Mouse (Mus musculus) adrenal gland, adult 8-10 months (tissue): Measurements from ENCODE around the gene Ptpn22. TPM values are rescaled to one million over a fixed set of nuclear protein-coding genes. Genes with fewer than 3 reads are reported as not detected.

ENCODE experiments used
- DNase-seq: peaks from one replicate; pipeline ENCODE4 v3.0.0; 2022
- total RNA-seq, 4 experiments: library from RNA; stranded (reverse); gene quantifications; 2 replicates each; pipeline ENCODE4 v1.2.4; 2022

Gene Ptpn22
- total RNA-seq, 4 experiments from 2014 or later = 1.6 to 2.7 (median 2.3) TPM

- DNase-seq = no peak
These were observed 1.5 kb upstream of the Ptpn22 start for GRCm38 (mm10) chr3:103857977-103858563.

- peak; percentile 11 for DNase-seq
These were observed 326 bp downstream of the Ptpn22 start for GRCm38 (mm10) chr3:103859851-103860391.

DNA sequence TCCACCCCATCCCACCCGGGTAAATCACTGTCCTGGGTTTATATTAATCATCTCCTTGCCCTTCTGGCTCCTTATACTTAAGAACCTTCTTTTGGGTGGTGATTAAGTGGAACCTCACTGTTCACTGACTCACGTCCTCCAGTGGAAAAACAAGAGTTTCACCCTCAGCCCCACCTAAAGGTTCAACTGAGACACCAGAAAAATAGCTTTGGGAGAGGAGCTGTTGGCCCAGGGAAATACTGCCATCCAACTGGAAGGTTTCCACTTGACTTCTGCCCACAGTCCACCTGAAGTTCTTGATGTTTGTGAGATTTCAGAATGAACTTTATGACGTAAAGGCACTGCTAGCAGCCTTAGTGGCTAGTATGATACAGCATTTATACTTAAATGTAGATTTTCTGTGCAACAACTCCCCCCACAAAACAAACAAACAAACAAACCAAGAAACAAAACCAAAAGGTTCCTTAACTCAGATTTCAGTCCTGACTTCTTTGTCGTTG is 3.2 kb downstream of the Ptpn22 start:
- no peak for DNase-seq

GRCm38 (mm10) chr3:103864200-103864599 is 4.6 kb downstream of the Ptpn22 start:
- DNase-seq = no peak

DNA sequence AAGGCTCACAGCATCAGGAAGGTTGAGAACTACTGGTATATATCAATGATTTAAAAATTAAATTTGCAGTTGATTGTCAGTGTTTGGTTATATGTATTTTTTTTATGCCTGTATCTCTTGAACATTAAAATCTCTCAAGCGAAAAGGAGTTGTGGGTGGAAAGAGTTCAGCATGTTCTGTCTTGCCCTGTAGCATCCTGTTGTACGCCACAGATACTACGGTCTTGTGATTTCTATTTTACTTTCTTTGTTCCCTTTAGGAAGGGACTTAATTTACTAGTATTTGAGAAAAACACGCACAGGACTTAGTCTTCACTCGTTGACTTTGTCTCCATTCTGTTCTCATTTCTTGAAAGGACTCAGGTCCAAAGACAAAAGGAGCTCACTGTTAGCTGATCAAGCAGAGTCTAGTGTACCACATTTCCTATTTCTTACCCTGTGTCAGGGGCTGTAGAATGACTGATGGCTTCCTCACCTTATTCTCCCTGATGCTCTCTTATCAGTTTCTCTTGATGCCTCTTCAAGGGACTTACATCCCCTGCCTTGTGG is 7.9 kb downstream of the Ptpn22 start:
- DNase-seq = no peak

GRCm38 (mm10) chr3:103868008-103868407 is 8.4 kb downstream of the Ptpn22 start:
- no peak for DNase-seq

- no peak for DNase-seq
These were observed 13.1 kb downstream of the Ptpn22 start for GRCm38 (mm10) chr3:103872663-103873098.

DNA sequence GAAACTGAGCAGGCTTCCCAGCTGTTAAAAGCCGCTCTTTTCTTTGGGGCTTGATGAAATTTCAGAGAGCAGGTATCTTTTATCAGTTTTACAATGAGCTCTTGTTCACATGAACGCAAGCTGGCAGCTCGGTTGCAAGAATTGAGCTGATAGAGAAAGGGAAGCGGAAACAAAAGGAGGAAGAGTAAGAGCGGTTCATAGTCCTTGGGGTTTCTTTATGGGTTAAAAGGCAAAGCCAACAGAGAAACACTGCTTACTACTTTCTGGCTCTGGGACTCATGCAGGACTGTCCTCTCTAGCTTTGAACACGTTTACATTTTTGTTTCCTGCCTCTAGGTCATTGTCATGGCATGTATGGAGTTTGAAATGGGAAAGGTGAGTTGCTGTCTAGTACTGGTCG is 14.7 kb downstream of the Ptpn22 start:
- DNase-seq = no peak

DNA sequence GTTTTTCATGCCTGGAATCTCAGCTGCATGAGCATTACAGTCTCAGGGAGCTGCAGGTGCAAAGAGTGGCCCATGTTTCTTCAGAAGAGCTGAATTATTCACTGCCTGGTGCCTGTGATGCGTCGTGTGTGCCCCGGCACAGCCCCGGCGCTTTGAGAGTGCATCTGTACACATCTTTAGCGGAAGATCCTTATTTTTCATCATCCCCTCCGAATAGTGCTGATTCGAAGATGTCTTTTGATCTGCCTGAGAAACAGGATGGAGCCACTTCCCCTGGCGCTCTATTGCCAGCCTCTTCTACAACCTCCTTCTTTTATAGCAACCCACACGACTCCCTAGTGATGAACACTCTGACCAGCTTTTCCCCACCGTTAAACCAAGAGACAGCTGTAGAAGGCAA is 26.4 kb downstream of the Ptpn22 start:
- DNase-seq = no peak

- DNase-seq = no peak
These were observed 28.0 kb downstream of the Ptpn22 start for GRCm38 (mm10) chr3:103887581-103887980.

GRCm38 (mm10) chr3:103893374-103893773 is 33.8 kb downstream of the Ptpn22 start:
- no peak for DNase-seq

DNA sequence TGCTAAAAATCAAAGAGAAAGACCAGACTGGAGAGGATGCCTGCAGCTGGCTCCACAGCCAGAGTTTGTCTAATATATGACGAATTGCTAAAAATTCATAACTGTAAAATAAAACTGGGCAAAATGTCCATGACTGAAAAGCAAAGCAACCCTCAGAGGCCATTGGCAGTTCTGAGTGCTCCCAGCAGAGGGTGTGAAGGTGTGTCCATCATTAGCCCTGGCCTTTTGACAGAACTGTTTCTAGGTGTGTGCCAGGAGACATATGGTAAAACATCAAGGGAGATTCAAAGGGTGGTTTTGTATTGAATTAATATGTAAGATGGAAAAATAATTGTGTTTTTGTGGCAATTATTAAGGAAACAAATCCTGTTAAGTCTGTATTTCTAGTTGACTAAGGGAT is 45.1 kb downstream of the Ptpn22 start:
- no peak for DNase-seq

DNA sequence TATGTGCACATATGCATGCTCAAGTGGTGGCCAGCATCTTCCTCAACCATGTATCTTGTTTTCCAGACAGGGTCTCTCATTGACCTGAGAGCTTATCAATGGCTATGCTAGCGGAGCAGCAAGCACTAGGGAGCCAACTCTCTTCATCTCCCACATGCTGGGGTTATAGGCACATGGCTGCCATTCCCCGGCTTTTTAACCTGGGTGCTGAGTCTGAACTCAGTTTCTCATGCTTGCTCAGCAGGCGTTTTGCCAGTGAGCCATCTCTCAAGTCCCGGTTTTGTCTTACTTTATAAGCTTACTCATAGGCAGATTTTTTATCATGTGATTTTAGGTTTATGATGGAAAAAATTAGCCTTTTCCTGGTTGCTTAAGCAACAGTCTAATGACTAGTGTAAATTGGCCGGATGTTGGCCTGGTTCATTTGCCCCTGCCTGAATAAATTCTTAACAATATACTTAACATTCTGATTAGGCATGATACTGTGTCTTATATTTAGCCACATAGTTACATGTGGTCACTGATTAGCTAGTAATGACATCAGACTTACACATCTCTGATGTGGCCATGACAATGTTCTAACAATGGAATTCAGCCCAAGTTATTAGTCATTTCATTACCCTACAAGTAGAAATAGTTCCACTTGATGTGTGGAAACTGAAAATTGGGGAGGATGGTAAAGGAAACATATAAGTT is 47.9 kb downstream of the Ptpn22 start:
- DNase-seq = no peak

GRCm38 (mm10) chr3:103908781-103909180 is 49.2 kb downstream of the Ptpn22 start:
- DNase-seq = no peak

- no peak for DNase-seq
These were observed 53.9 kb downstream of the Ptpn22 start for GRCm38 (mm10) chr3:103913451-103913961.

GRCm38 (mm10) chr3:103914010-103914669 is 54.5 kb downstream of the Ptpn22 start, which contains the start of gene Rsbn1:
Gene Rsbn1 (plus strand): TSS chr3:103914120.
- peak; percentile 98 for DNase-seq

DNA sequence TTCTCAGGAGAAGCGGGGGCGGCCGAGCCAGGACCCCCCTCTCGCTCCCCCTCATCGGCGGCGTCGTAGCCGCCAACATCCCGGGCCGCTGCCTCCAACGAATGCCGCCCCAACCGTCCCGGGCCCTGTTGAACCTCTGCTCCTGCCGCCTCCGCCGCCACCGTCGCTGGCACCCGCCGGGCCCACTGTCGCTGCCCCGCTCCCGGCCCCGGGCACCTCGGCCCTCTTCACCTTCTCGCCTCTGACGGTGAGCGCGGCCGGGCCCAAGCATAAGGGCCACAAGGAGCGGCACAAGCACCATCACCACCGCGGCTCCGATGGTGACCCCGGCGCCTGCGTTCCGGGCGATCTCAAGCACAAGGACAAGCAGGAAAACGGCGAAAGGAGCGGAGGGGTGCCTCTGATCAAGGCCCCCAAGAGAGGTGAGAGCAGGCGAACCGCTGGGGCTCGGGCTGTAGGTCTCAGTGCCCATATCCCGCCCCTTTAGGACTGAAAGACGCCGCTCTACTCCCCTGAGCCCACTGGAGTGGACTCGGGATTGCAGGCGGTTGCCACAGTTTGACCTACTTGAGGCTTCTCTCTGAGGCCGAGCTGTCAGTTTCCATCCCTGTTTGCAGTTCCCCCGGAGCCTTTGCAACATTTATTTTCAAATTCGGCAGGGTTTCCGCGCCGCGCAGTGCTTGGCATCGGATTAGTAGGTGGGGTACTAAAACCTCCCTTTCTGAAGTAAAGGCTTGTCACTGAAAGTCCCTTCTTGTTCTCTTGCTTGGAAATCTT is 55.3 kb downstream of the Ptpn22 start:
- peak; percentile 58 for DNase-seq

DNA sequence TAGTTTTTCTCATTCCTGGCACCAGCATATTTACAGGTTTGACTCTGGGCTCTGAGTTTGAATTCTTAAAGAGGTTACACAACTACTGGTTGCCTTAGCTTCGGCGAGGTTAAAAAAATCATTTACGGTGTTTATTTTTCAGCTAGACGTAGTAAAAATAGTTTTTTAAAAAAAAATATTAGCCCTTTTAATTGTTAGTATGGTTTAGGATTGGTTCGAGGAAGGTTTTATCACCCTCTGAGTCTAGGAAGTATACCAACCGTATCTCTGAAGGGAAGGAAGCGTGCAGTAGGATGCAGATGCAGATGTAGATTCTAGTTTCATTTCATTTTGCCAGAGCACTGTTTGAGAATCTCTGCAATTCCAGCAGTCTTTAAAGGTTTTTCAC is 55.9 kb downstream of the Ptpn22 start:
- no peak for DNase-seq

- no peak for DNase-seq
These were observed 56.7 kb downstream of the Ptpn22 start for GRCm38 (mm10) chr3:103916205-103916838.

DNA sequence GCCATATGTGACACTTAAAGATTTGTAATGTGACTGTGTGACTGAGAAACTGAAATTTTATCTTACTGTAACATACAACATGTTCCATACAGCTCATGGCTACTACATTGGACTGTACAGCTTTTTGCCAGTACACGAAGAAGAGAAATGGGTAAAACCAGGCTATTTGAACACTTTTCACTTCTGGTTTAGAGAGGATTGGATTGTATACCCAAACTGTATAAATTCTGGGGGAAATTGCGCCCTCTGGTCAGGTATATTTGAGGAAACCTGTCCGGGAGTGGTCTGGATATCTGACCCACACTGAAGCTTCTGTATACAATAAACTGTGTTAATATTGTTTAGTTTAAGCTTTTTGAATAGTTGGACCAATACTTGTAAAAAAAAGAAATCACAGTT is 57.2 kb downstream of the Ptpn22 start:
- no peak for DNase-seq

DNA sequence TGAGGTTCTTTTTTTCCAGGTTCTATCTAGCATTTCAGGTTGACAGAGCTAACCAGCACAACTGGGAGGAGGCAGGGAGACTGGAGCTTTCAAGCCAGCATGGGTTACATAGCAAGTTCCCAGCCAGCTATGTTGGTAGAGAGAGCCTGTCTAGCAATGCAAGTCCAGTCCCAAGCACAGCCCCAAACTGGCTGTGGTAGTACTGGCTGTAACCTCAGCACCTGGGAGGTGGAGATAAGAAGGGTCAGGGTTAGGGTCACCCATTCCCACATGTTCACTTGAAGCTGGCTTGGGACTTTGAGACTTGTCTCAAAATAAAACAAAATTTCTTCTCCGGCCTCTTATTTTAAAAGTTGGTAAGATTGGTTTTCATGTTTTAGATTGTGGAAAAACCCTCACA is 60.5 kb downstream of the Ptpn22 start:
- DNase-seq = no peak
